Comparison of ENCODE assay signal across 17 mouse cellular contexts in genomic region chr9:40228804-40229331, GRCm38 (mm10). TPM values are rescaled to one million over a fixed set of nuclear protein-coding genes. Genes with fewer than 3 reads are reported as not detected.
"Had no signal": no experiment of that assay in that cellular context is flagged by ENCODE, and none has a peak within 500 bp of the region (broad histone marks: within the 10 kb centered on the region; RNA-seq: fewer than 3 reads in every experiment).

No protein-coding gene starts in this region.

- ATAC-seq: lung, postnatal 0 days had no signal

- DNase-seq: lung, adult 2 months; thymus, adult 2 months had no signal

- H3K36me3 ChIP-seq: kidney, embryonic 15.5 days; limb, embryonic 10.5 days; liver, embryonic 15.5 days; neural tube, embryonic 13.5 days; stomach, embryonic 15.5 days had no signal

- H3K4me2 ChIP-seq: kidney, embryonic 15.5 days; liver, embryonic 11.5 days; liver, embryonic 15.5 days; neural tube, embryonic 13.5 days; stomach, embryonic 15.5 days had no signal

- H3K9me3 ChIP-seq: kidney, embryonic 15.5 days; limb, embryonic 10.5 days; liver, embryonic 15.5 days; stomach, embryonic 15.5 days had no signal

- H3K9ac ChIP-seq: kidney, embryonic 15.5 days; liver, embryonic 15.5 days; neural tube, embryonic 13.5 days; stomach, embryonic 15.5 days had no signal

- H3K4me1 ChIP-seq: kidney, embryonic 15.5 days; limb, embryonic 10.5 days; liver, embryonic 15.5 days; neural tube, embryonic 13.5 days; stomach, embryonic 15.5 days had no signal

- H3K27me3 ChIP-seq: kidney, embryonic 15.5 days; liver, embryonic 15.5 days; neural tube, embryonic 13.5 days; stomach, embryonic 15.5 days had no signal

- H3K27ac ChIP-seq: kidney, embryonic 15.5 days; limb, embryonic 10.5 days; liver, embryonic 15.5 days; neural tube, embryonic 13.5 days; stomach, embryonic 15.5 days had no signal

- H3K4me3 ChIP-seq: kidney, embryonic 15.5 days; limb, embryonic 10.5 days; liver, embryonic 15.5 days; neural tube, embryonic 13.5 days; stomach, embryonic 15.5 days had no signal

RNA-seq across cellular contexts. Expression of gene Scn3b, which starts 40.1 kb away (rescaled TPM):
- total RNA-seq: megakaryocyte-erythroid progenitor cell, adult 5-6 weeks had no signal

RNA-seq across cellular contexts. Expression of gene Olfr986, which starts 48.1 kb away (rescaled TPM):
- total RNA-seq: left cerebral cortex, adult 18-20 months; megakaryocyte-erythroid progenitor cell, adult 5-6 weeks had no signal
- polyA plus RNA-seq: kidney, adult 2 months; kidney, embryonic 15.5 days; large intestine, adult 2 months; limb, embryonic 10.5 days; limb, embryonic 14.5 days; liver, embryonic 11.5 days; liver, embryonic 15.5 days; lung, adult 2 months; lung, postnatal 0 days; neural tube, embryonic 13.5 days; spleen, adult 2 months; stomach, embryonic 15.5 days; testis, adult 2 months; thymus, adult 2 months; urinary bladder, adult 2 months had no signal
